Mouse (Mus musculus) gastrocnemius, postnatal 14 days (tissue): ENCODE data around the gene Snap47. TPM values are rescaled to one million over a fixed set of nuclear protein-coding genes. Genes with fewer than 3 reads are reported as not detected.

ENCODE experiments used
- DNase-seq: peaks from one replicate; pipeline ENCODE4 v3.0.0; 2021; ENCODE audit warnings: mixed read lengths
- intact Hi-C: fragments of 180-260 bp; cut with DNase I; formaldehyde crosslinking; loops from one replicate; pipeline ENCODE4 v1.15.1; 2025; ENCODE audit warnings: low total_unique reads
- total RNA-seq, 2 experiments: library from RNA; stranded (reverse); gene quantifications; 2 replicates each; pipeline ENCODE4 v1.2.3; 2021

Snap47 gene
- total RNA-seq, 2 experiments from 2014 or later = 24.3 to 27.0 TPM

GRCm38 (mm10) chr11:59428057-59428660, 22.8 kb downstream of the Snap47 start:
- no peak for DNase-seq
- intact Hi-C loops = no loop called here

- intact Hi-C loops = no loop called here
- DNase-seq = peak; percentile 33
These were observed 25.3 kb downstream of the Snap47 start for GRCm38 (mm10) chr11:59425671-59426101.

- intact Hi-C loops = no loop called here
- no peak for DNase-seq
These were observed 27.9 kb downstream of the Snap47 start for GRCm38 (mm10) chr11:59423010-59423588.

GRCm38 (mm10) chr11:59421967-59422366, 29.0 kb downstream of the Snap47 start:
- DNase-seq = no peak
- intact Hi-C loops = no loop called here

GRCm38 (mm10) chr11:59421436-59421835, 29.6 kb downstream of the Snap47 start:
- DNase-seq = no peak

GRCm38 (mm10) chr11:59418708-59419107, 32.3 kb downstream of the Snap47 start:
- intact Hi-C loops = no loop called here

More at GRCm38 (mm10) chr11:59421436-59421835, 29.6 kb downstream of the Snap47 start:
- intact Hi-C loops = no loop called here

GRCm38 (mm10) chr11:59412999-59413863, 37.8 kb downstream of the Snap47 start:
- DNase-seq = no peak
- intact Hi-C loops = no loop called here

More at GRCm38 (mm10) chr11:59418708-59419107, 32.3 kb downstream of the Snap47 start:
- DNase-seq = no peak

- intact Hi-C loops = no loop called here
- DNase-seq = no peak
These were observed 38.9 kb downstream of the Snap47 start for GRCm38 (mm10) chr11:59412058-59412457.

GRCm38 (mm10) chr11:59410851-59411250, 40.1 kb downstream of the Snap47 start:
- intact Hi-C loops = no loop called here
- no peak for DNase-seq

- DNase-seq = no peak
- intact Hi-C loops = no loop called here
These were observed 45.2 kb downstream of the Snap47 start for GRCm38 (mm10) chr11:59405761-59406160.

GRCm38 (mm10) chr11:59400876-59401275, 50.1 kb downstream of the Snap47 start:
- DNase-seq = no peak
- intact Hi-C loops = no loop called here

- intact Hi-C loops = no loop called here
- no peak for DNase-seq
These were observed 51.2 kb downstream of the Snap47 start for GRCm38 (mm10) chr11:59399830-59400229.

GRCm38 (mm10) chr11:59397536-59398371, 53.2 kb downstream of the Snap47 start:
- DNase-seq = no peak
- intact Hi-C loops = no loop called here

- DNase-seq = no peak
- intact Hi-C loops = no loop called here
These were observed 56.5 kb downstream of the Snap47 start for GRCm38 (mm10) chr11:59394451-59394850.

GRCm38 (mm10) chr11:59393591-59393990, 57.4 kb downstream of the Snap47 start:
- intact Hi-C loops = no loop called here
- peak; percentile 33 for DNase-seq

GRCm38 (mm10) chr11:59392300-59392699, 58.7 kb downstream of the Snap47 start:
- intact Hi-C loops = no loop called here
- no peak for DNase-seq

- intact Hi-C loops = no loop called here
- DNase-seq = no peak
These were observed 60.5 kb downstream of the Snap47 start for GRCm38 (mm10) chr11:59390470-59390869.

- intact Hi-C loops = no loop called here
- no peak for DNase-seq
These were observed 61.4 kb downstream of the Snap47 start for GRCm38 (mm10) chr11:59389617-59390016.

GRCm38 (mm10) chr11:59388806-59389205, 62.2 kb downstream of the Snap47 start:
- intact Hi-C loops = no loop called here

GRCm38 (mm10) chr11:59387471-59387870, 63.5 kb downstream of the Snap47 start:
- intact Hi-C loops = no loop called here
- DNase-seq = no peak

More at GRCm38 (mm10) chr11:59388806-59389205, 62.2 kb downstream of the Snap47 start:
- no peak for DNase-seq
